Mouse (Mus musculus) right cerebral cortex, postnatal 25 days (tissue): Measurements from ENCODE around the gene Tmem39b.

Experiments used
- DNase-seq: peaks from one replicate; pipeline ENCODE4 v3.0.0; 2022

Gene Tmem39b

GRCm38 (mm10) chr4:129681837-129682236 is 14.8 kb downstream of the Tmem39b start:
- DNase-seq = no peak

GRCm38 (mm10) chr4:129672878-129673449 is 23.7 kb downstream of the Tmem39b start:
- no peak for DNase-seq

- DNase-seq = peak; percentile 92
Observed at GRCm38 (mm10) chr4:129672083-129672877, 24.4 kb downstream of the Tmem39b start, which contains the start of gene Kpna6. Kpna6 (minus strand) TSS chr4:129672767.

GRCm38 (mm10) chr4:129671491-129672082 is 25.1 kb downstream of the Tmem39b start:
- no peak for DNase-seq

- no peak for DNase-seq
Observed at GRCm38 (mm10) chr4:129662255-129662813, 34.3 kb downstream of the Tmem39b start.

GRCm38 (mm10) chr4:129661584-129661983 is 35.1 kb downstream of the Tmem39b start:
- DNase-seq = peak; percentile 24

GRCm38 (mm10) chr4:129654770-129655169 is 41.9 kb downstream of the Tmem39b start:
- no peak for DNase-seq

GRCm38 (mm10) chr4:129650359-129650758 is 46.3 kb downstream of the Tmem39b start:
- no peak for DNase-seq

GRCm38 (mm10) chr4:129648656-129649055 is 48.0 kb downstream of the Tmem39b start:
- DNase-seq = no peak

GRCm38 (mm10) chr4:129645204-129645603 is 51.4 kb downstream of the Tmem39b start:
- DNase-seq = no peak

- no peak for DNase-seq
Observed at GRCm38 (mm10) chr4:129641756-129642155, 54.9 kb downstream of the Tmem39b start.

GRCm38 (mm10) chr4:129640638-129641467 is 55.8 kb downstream of the Tmem39b start, which contains the start of gene Txlna:
Txlna (minus strand) TSS chr4:129641065.
- DNase-seq = peak; percentile 96

- DNase-seq = no peak
Observed at GRCm38 (mm10) chr4:129640101-129640637, 56.5 kb downstream of the Tmem39b start.

GRCm38 (mm10) chr4:129639221-129639620 is 57.4 kb downstream of the Tmem39b start:
- DNase-seq = no peak

- DNase-seq = no peak
Observed at GRCm38 (mm10) chr4:129633852-129634251, 62.8 kb downstream of the Tmem39b start.

GRCm38 (mm10) chr4:129631867-129632266 is 64.8 kb downstream of the Tmem39b start:
- no peak for DNase-seq

- no peak for DNase-seq
Observed at GRCm38 (mm10) chr4:129630944-129631343, 65.7 kb downstream of the Tmem39b start.
